Mouse (Mus musculus): ENCODE measurements around the gene Abce1. TPM values are rescaled to one million over a fixed set of nuclear protein-coding genes. Genes with fewer than 3 reads are reported as not detected.
"Not testable (repeated sequence)": the region's sequence is repeated elsewhere in the genome, so short reads cannot be mapped to it uniquely, and the experiment has no call there.

The Abce1 gene
- total and polyA plus RNA-seq, 2 experiments from 2014 or later: 69.3 to 117 TPM

GRCm38 (mm10) chr8:79679005-79679404 is 32.5 kb downstream of the Abce1 start:
- Histone ChIP-seq H3K9me3 (ENCODE audit: low read length) (no peaks in the 10 kb centered on the region), H3K4me2 (ENCODE audit: low read depth) (no peak overlapping the region), H3K9ac (no peak overlapping the region), H3K4me3 (ENCODE audit: low read depth, low read length) (no peak overlapping the region), H3K36me3 (ENCODE audit: insufficient read depth) (peaks cover 19% of the 10 kb centered on the region), H3K27me3 (ENCODE audit: insufficient read depth, low read length) (no peaks in the 10 kb centered on the region), H3K27ac (ENCODE audit: low read depth, low read length) (no peak overlapping the region), H3K4me1 (ENCODE audit: insufficient read depth) (no peaks in the 10 kb centered on the region)
- 69% methylated on average over 5 of the region's 5 CpGs for WGBS
- ATAC-seq (no peak), DNase-seq (no peak)
- TF ChIP-seq CTCF (IDR thresholded peaks at IDR 0.05; ENCODE audit: low read depth): no peak

GRCm38 (mm10) chr8:79676461-79676860 is 35.1 kb downstream of the Abce1 start:
- Histone ChIP-seq H3K9me3 (ENCODE audit: low read length) (no peaks in the 10 kb centered on the region), H3K27ac (ENCODE audit: low read depth, low read length) (no peak overlapping the region), H3K4me2 (ENCODE audit: low read depth) (no peak overlapping the region), H3K9ac (no peak overlapping the region), H3K4me1 (ENCODE audit: insufficient read depth) (no peaks in the 10 kb centered on the region), H3K4me3 (ENCODE audit: low read depth, low read length) (no peak overlapping the region), H3K36me3 (ENCODE audit: insufficient read depth) (peaks cover 29% of the 10 kb centered on the region), H3K27me3 (ENCODE audit: insufficient read depth, low read length) (no peaks in the 10 kb centered on the region)
- DNase-seq (no peak), ATAC-seq (no peak)
- WGBS: 84% methylated on average over 4 of the region's 4 CpGs
- TF ChIP-seq CTCF (IDR thresholded peaks at IDR 0.05; ENCODE audit: low read depth): no peak

- H3K9ac ChIP-seq: not testable (repeated sequence)
Observed at GRCm38 (mm10) chr8:79658715-79659114, 52.8 kb downstream of the Abce1 start.

GRCm38 (mm10) chr8:79653736-79654135 is 57.8 kb downstream of the Abce1 start:
- 92% methylated on average over 4 of the region's 4 CpGs for WGBS
- DNase-seq: no peak
- H3K4me1 ChIP-seq (ENCODE audit: insufficient read depth): no peaks in the 10 kb centered on the region
- no peaks in the 10 kb centered on the region for H3K27me3 ChIP-seq (ENCODE audit: insufficient read depth, low read length)
- no peak for TF ChIP-seq CTCF (IDR thresholded peaks at IDR 0.05; ENCODE audit: low read depth)
- ATAC-seq: no peak
- no peak overlapping the region for H3K27ac ChIP-seq (ENCODE audit: low read depth, low read length)
- peaks cover 17% of the 10 kb centered on the region for H3K36me3 ChIP-seq (ENCODE audit: insufficient read depth)
- no peaks in the 10 kb centered on the region for H3K9me3 ChIP-seq (ENCODE audit: low read length)
- H3K9ac ChIP-seq: no peak overlapping the region
- H3K4me2 ChIP-seq (ENCODE audit: low read depth): no peak overlapping the region
- no peak overlapping the region for H3K4me3 ChIP-seq (ENCODE audit: low read depth, low read length)

More at GRCm38 (mm10) chr8:79658715-79659114, 52.8 kb downstream of the Abce1 start:
- not testable (repeated sequence) for DNase-seq; H3K27ac ChIP-seq (ENCODE audit: low read depth, low read length); ATAC-seq; H3K9me3 ChIP-seq (ENCODE audit: low read length); H3K27me3 ChIP-seq (ENCODE audit: insufficient read depth, low read length); H3K4me1 ChIP-seq (ENCODE audit: insufficient read depth); H3K4me3 ChIP-seq (ENCODE audit: low read depth, low read length); H3K4me2 ChIP-seq (ENCODE audit: low read depth)
- WGBS: 85% methylated on average over 4 of the region's 4 CpGs
- peaks cover 43% of the 10 kb centered on the region for H3K36me3 ChIP-seq (ENCODE audit: insufficient read depth)

- Histone ChIP-seq H3K4me1 (ENCODE audit: insufficient read depth) (no peaks in the 10 kb centered on the region), H3K4me2 (ENCODE audit: low read depth) (no peak overlapping the region), H3K27me3 (ENCODE audit: insufficient read depth, low read length) (no peaks in the 10 kb centered on the region), H3K9ac (no peak overlapping the region), H3K4me3 (ENCODE audit: low read depth, low read length) (no peak overlapping the region), H3K36me3 (ENCODE audit: insufficient read depth) (peaks cover 16% of the 10 kb centered on the region), H3K9me3 (ENCODE audit: low read length) (no peaks in the 10 kb centered on the region), H3K27ac (ENCODE audit: low read depth, low read length) (no peak overlapping the region)
- no peak for ATAC-seq
- DNase-seq: peak; percentile 11
- 88% methylated on average over 1 of the region's 1 CpGs for WGBS
- TF ChIP-seq CTCF (IDR thresholded peaks at IDR 0.05; ENCODE audit: low read depth): peak; percentile 65
Observed at GRCm38 (mm10) chr8:79650158-79650814, 61.3 kb downstream of the Abce1 start.

GRCm38 (mm10) chr8:79649569-79649968 is 62.0 kb downstream of the Abce1 start:
- Histone ChIP-seq H3K4me2 (ENCODE audit: low read depth) (no peak overlapping the region), H3K27me3 (ENCODE audit: insufficient read depth, low read length) (no peaks in the 10 kb centered on the region), H3K4me1 (ENCODE audit: insufficient read depth) (no peaks in the 10 kb centered on the region), H3K9ac (no peak overlapping the region), H3K36me3 (ENCODE audit: insufficient read depth) (peaks cover 16% of the 10 kb centered on the region), H3K4me3 (ENCODE audit: low read depth, low read length) (no peak overlapping the region), H3K9me3 (ENCODE audit: low read length) (no peaks in the 10 kb centered on the region), H3K27ac (ENCODE audit: low read depth, low read length) (no peak overlapping the region)
- DNase-seq (no peak), ATAC-seq (no peak)
- 99% methylated on average over 4 of the region's 4 CpGs for WGBS
- TF ChIP-seq CTCF (IDR thresholded peaks at IDR 0.05; ENCODE audit: low read depth): no peak

GRCm38 (mm10) chr8:79641119-79641518 is 70.4 kb downstream of the Abce1 start:
- peak overlapping the region; percentile 64 for H3K4me2 ChIP-seq (ENCODE audit: low read depth)
- peaks cover 23% of the 10 kb centered on the region for H3K4me1 ChIP-seq (ENCODE audit: insufficient read depth)
- H3K9ac ChIP-seq: no peak overlapping the region
- no peak overlapping the region for H3K27ac ChIP-seq (ENCODE audit: low read depth, low read length)
- peak overlapping the region; percentile 89 for H3K4me3 ChIP-seq (ENCODE audit: low read depth, low read length)
- WGBS: 31% methylated on average over 1 of the region's 1 CpGs
- H3K36me3 ChIP-seq (ENCODE audit: insufficient read depth): peaks cover 6% of the 10 kb centered on the region; the same call in 1 of the 2 replicates
- no peak for ATAC-seq
- no peaks in the 10 kb centered on the region for H3K27me3 ChIP-seq (ENCODE audit: insufficient read depth, low read length)
- DNase-seq: no peak
- H3K9me3 ChIP-seq (ENCODE audit: low read length): no peaks in the 10 kb centered on the region
- TF ChIP-seq CTCF (IDR thresholded peaks at IDR 0.05; ENCODE audit: low read depth): no peak
